Mouse (Mus musculus) neural tube, postnatal 0 days (tissue): ENCODE data around the gene Col4a2. TPM values are rescaled to one million over a fixed set of nuclear protein-coding genes. Genes with fewer than 3 reads are reported as not detected.

ENCODE experiments used
- polyA plus RNA-seq: library from polyadenylated mRNA; unstranded; fragments of >200 nt; fragmentation: Nextera tagmentation; extraction: Ambion mirVana; gene quantifications from 2 replicates; pipeline ENCODE4 v1.2.1, GENCODE M21; 2015

Gene Col4a2
- polyA plus RNA-seq, result 29.6 and 29.8 TPM in 2 replicates

DNA sequence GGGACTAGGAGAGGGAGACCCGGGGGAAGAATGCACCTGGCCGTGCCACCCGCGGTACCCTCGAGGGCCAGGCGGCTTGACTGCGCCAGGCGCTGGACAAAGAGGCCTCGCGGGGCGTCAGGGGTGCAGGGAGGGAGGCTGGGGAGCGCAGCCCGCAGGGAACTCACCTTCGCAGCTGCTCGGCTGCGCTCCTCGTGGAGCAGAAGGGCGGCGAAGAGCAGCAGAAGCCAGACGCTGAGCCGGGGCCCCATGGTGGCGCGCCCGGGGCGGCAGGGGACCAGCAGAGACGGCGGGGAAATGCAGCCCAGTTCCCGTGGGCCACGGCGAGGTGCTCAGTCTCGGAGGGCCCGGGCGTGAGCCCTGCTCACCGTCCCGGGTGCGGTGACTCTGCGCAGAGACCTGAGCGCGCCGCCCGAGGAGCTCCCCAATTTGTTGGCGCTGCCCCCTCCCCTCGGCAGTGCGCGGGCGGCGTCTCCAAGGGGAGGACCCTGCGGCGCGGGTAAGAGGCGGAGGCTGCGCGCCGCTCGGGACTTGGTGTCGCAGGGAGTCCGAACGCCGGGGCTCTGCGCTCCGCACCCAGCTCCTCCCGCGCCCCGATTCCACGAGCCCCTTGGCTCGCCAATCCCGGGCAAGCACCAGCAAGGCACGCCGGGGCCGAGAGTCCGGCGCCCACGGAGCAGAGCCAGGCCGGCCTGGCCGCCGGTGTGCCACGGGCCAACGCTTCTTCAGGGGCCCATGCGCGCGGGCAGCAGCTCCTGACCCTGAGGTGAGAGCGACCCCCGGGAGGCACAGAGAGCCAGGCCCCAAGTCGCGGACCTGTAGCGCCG, at the start of gene Col4a2, which contains the start of gene Col4a1:
Col4a2 (plus strand) TSS at position 457 of the 827 bp plus-strand sequence.
Col4a1 (minus strand) TSS at position 478 of the 827 bp plus-strand sequence.

DNA sequence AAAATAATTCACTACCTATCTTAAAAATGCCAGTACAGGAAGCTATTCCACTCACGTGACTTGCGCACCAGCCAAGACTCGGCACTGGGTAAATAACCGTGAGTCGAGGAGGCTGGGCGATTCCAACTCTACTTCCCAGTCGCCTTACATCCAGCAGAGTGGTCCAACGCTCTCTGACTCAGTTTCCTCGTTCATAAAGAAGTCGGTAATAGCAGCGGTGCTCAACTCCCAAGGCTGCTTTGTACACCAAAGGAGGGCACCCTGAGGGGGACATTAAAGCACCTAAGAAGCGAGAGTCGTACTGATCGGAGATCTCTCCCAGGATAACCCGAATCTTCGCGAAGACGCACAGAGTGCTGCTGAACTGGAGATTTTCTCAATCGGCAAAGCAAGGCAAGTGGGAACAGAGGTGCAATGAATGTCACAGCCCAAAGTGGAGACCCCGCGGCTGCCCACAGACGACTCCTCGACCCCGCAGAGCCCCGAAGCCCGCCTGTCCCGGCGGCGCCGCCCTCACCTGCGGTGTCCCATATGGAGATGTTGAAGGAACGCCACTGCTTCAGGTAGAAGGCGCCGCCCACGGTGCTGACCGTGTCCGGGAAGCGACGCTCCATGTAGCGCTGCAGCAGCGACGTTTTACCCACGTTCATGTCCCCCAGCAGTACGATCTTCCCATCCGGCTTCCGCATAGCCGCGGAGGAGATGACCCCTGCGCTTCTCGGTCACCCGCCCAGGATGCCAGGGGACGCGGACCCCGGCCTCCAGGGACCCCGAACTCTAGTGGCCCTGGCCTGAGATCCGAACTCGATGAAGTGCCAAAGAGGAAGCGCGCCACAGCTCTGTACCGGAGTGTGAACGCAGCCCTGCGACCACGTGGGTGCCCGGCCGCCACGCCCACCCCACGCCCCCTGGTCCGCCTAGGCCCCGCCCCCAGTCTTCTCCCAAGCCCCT, 165.5 kb downstream of the Col4a2 start, which contains the start of gene Rab20:
Rab20 (minus strand) TSS at position 900 of the 951 bp plus-strand sequence.

GRCm38 (mm10) chr8:11497017-11497990, 184.7 kb downstream of the Col4a2 start, which contains the start of gene Naxd:
Gene Naxd, plus strand, starts transcription at chr8:11497506.

Other genes starting within 250 kb of the Col4a2 start
- gene Col4a1, start within 50 bp of the Col4a2 start, polyA plus RNA-seq, result 46.9 and 49.2 TPM in 2 replicates
- gene Rab20, start 165.9 kb downstream of the Col4a2 start, polyA plus RNA-seq, result 1.4 and 1.8 TPM in 2 replicates
- 121 and 131 TPM in 2 replicates for gene Naxd, start 184.7 kb downstream of the Col4a2 start, polyA plus RNA-seq
- gene Cars2, start 238.0 kb downstream of the Col4a2 start, polyA plus RNA-seq, result 21.7 and 25.5 TPM in 2 replicates
- 46.5 and 48.0 TPM in 2 replicates for gene Ing1, start 242.8 kb downstream of the Col4a2 start, polyA plus RNA-seq